Mouse (Mus musculus) heart, embryonic 14.5 days (tissue): ENCODE measurements around the gene Icmt. TPM values are rescaled to one million over a fixed set of nuclear protein-coding genes. Genes with fewer than 3 reads are reported as not detected.

Experiments
- ATAC-seq: fragments of 200-750 bp; cut with Nextera tagmentation; 2 replicates; pipeline ENCODE4 v1.8.0; 2017; ENCODE audit warnings: low read depth, moderate TSS enrichment; ENCODE audit not compliant: insufficient number of reproducible peaks, insufficient read depth, low FRiP score
- H3K27ac ChIP-seq, 2 experiments: fragments of 200-500 bp in 1 of 2; fragments of 300-500 bp in 1 of 2; sonication (generic) in 1 of 2; replicated peaks in 1 of 2; 2 replicates each; pipeline ENCODE4 v1.5.1; 2012 to 2014; ENCODE audit warnings: low read depth in 2 of 2, low read length in 2 of 2, control low read depth in 1 of 2, mild to moderate bottlenecking in 1 of 2, mixed read lengths in 1 of 2; ENCODE audit not compliant: control insufficient read depth in 1 of 2, insufficient read depth in 1 of 2
- H3K27me3 ChIP-seq: fragments of 300-500 bp; sonication (generic); 2 replicates; pipeline ENCODE4 v1.6.1; 2014; ENCODE audit warnings: mild to moderate bottlenecking, low read length, control low read depth; ENCODE audit not compliant: control insufficient read depth, insufficient read depth
- H3K36me3 ChIP-seq: fragments of 300-500 bp; sonication (generic); 2 replicates; pipeline ENCODE4 v1.6.1; 2014; ENCODE audit warnings: mild to moderate bottlenecking, control low read depth, low read length, mixed read lengths; ENCODE audit not compliant: control insufficient read depth, insufficient read depth
- H3K4me1 ChIP-seq, 2 experiments: fragments of 200-500 bp in 1 of 2; fragments of 300-500 bp in 1 of 2; sonication (generic) in 1 of 2; 2 replicates each; pipeline ENCODE4 v1.6.1; 2012 to 2014; ENCODE audit warnings: low read length in 2 of 2, control low read depth in 1 of 2, mixed read lengths in 1 of 2; ENCODE audit not compliant: control insufficient read depth in 2 of 2, insufficient read depth in 2 of 2
- H3K4me2 ChIP-seq: fragments of 300-500 bp; sonication (generic); 2 replicates; pipeline ENCODE4 v1.6.1; 2014; ENCODE audit warnings: mild to moderate bottlenecking, low read length
- H3K4me3 ChIP-seq, 2 experiments: fragments of 200-500 bp in 1 of 2; fragments of 300-500 bp in 1 of 2; sonication (generic) in 1 of 2; 2 replicates each; pipeline ENCODE4 v1.5.1; 2012 to 2014; ENCODE audit warnings: low read length in 2 of 2, mild to moderate bottlenecking in 2 of 2, control low read depth in 1 of 2, low read depth in 1 of 2, moderate library complexity in 1 of 2; ENCODE audit not compliant: control insufficient read depth in 1 of 2, insufficient read depth in 1 of 2
- H3K9ac ChIP-seq: fragments of 300-500 bp; sonication (generic); 2 replicates; pipeline ENCODE4 v1.6.1; 2014; ENCODE audit warnings: mild to moderate bottlenecking, low read length
- H3K9me3 ChIP-seq: fragments of 300-500 bp; sonication (generic); 2 replicates; pipeline ENCODE4 v1.6.1; 2016; ENCODE audit warnings: low read length, control low read depth; ENCODE audit not compliant: control insufficient read depth
- WGBS: fragments of 180-500 bp; shearing (Covaris S2); extraction: QIAGEN DNeasy Blood & Tissue Kit; methylation state at CpG from one replicate; pipeline ENCODE4 v1.1.7; 2014; 5-methylcytosine and 5-hydroxymethylcytosine counted together
- polyA plus RNA-seq: library from polyadenylated mRNA; unstranded; fragments of >200 nt; fragmentation: Nextera tagmentation; extraction: Ambion mirVana; gene quantifications from 2 replicates; pipeline ENCODE4 v1.2.1, GENCODE M21; 2014

Icmt gene
- polyA plus RNA-seq, 1 experiment from 2014 or later, result 20.3 TPM

GRCm38 (mm10) chr4:152353886-152354637 lies 57.0 kb downstream of the Icmt start:
- no peak overlapping the region for H3K9ac ChIP-seq
- H3K27ac ChIP-seq, result no peak overlapping the region
- no peak for ATAC-seq
- H3K4me2 ChIP-seq, result no peak overlapping the region
- no peaks in the 10 kb centered on the region for H3K4me1 ChIP-seq
- no peaks in the 10 kb centered on the region for H3K9me3 ChIP-seq
- no peaks in the 10 kb centered on the region for H3K36me3 ChIP-seq
- H3K4me3 ChIP-seq, result no peak overlapping the region
- H3K27me3 ChIP-seq, result peaks cover 40% of the 10 kb centered on the region
- WGBS, result 73% methylated on average over 14 of the region's 14 CpGs

GRCm38 (mm10) chr4:152355672-152356071 lies 58.6 kb downstream of the Icmt start:
- no peaks in the 10 kb centered on the region for H3K36me3 ChIP-seq
- H3K4me2 ChIP-seq, result no peak overlapping the region
- ATAC-seq, result no peak
- peaks cover 0 to 2% of the 10 kb centered on the region in 2 experiments; a peak in 2 of 4 replicates for H3K4me1 ChIP-seq
- H3K9me3 ChIP-seq, result no peaks in the 10 kb centered on the region
- no peak overlapping the region for H3K4me3 ChIP-seq
- peaks cover 39% of the 10 kb centered on the region for H3K27me3 ChIP-seq
- H3K27ac ChIP-seq, result no peak overlapping the region
- WGBS, result 61% methylated on average over 7 of the region's 7 CpGs
- H3K9ac ChIP-seq, result no peak overlapping the region

Other genes with a start within 250 kb of the Icmt start
- 8.5 and 8.6 TPM in 2 replicates for gene Plekhg5, start 224.7 kb upstream of the Icmt start, polyA plus RNA-seq
- gene Tnfrsf25, start 181.3 kb upstream of the Icmt start, polyA plus RNA-seq, result 0.34 and 0.43 TPM in 2 replicates
- 0.63 and 0.76 TPM in 2 replicates for gene Espn, start 144.9 kb upstream of the Icmt start, polyA plus RNA-seq
- gene Hes2, start 138.4 kb upstream of the Icmt start, polyA plus RNA-seq, result not detected in 2 replicates
- 62.8 and 72.9 TPM in 2 replicates for gene Acot7, start 119.1 kb upstream of the Icmt start, polyA plus RNA-seq
- gene Gpr153, start 23.0 kb upstream of the Icmt start, polyA plus RNA-seq, result 14.0 and 18.2 TPM in 2 replicates
- not detected in 2 replicates for gene Hes3, start 5.6 kb upstream of the Icmt start, polyA plus RNA-seq
- gene Rnf207, start 21.8 kb downstream of the Icmt start, polyA plus RNA-seq, result 74.9 and 77.5 TPM in 2 replicates
- gene Rpl22, start 28.5 kb downstream of the Icmt start, polyA plus RNA-seq, result 261 and 276 TPM in 2 replicates
- gene Chd5, start 41.4 kb downstream of the Icmt start, polyA plus RNA-seq, result 0.03 TPM in 1 of 2 replicates, not detected in the other
- gene Nphp4, start 179.5 kb downstream of the Icmt start, polyA plus RNA-seq, result 1.1 and 1.5 TPM in 2 replicates
- 2.6 and 2.7 TPM in 2 replicates for gene Kcnab2, start 180.6 kb downstream of the Icmt start, polyA plus RNA-seq